Mouse (Mus musculus) liver, embryonic 18 days (tissue): ENCODE data around the gene Casp7. TPM values are rescaled to one million over a fixed set of nuclear protein-coding genes. Genes with fewer than 3 reads are reported as not detected.

ENCODE experiments used
- polyA plus RNA-seq: library from polyadenylated mRNA; depleted of rRNA; stranded (reverse); fragments of >200 nt; gene quantifications from 2 replicates; pipeline ENCODE4 v1.2.3, GENCODE M21; 2012; rRNA removed

Gene Casp7
- polyA plus RNA-seq, result 9.2 and 11.5 TPM in 2 replicates

DNA sequence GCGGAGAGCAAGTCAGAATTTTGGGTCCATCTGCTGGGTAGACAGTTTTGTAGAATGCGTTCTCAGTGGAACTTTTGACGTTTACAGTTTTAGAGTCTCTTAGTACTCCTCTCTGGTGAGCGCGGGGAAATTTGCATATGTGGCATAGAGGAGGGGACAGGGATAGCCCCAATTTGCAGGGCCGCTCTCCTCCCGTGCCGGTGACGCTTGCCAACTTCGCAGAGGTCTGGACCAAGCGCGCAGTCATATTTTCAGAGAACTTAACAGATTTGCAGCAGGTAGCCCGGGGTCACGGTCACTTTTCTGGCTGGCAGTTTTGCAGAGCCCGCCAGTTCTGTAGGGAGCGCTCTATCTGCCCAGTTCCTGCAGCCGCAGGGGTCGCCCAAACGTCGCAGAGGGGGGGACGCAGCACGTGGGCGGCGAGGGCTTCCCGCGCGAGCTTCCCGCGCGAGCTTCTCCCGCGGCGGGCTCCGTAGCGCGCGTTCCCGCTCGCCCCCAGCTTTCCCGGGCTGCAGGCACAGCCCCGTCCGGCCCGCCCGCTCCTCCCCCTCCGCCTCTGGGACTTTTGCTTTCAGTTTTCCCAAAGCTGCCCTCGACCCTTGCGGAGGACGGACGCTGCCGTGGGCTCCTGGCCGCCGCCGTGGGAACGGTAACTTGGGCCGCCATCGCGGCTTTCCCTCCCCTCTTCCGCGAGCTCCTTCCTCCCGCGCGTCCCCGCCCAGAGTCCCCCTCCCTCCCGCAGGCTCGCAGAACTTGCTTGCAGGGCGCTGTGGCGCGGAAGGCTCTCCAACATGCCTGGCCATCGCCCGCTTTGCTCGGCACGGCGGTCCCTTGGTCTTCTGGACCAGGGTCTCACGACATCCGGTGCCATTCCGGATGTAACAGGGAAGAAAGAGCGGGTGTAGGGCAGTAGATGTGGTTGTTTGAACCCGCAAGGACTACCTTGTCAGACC is at the start of gene Casp7:
Casp7 (plus strand) TSS at position 461 of the 953 bp plus-strand sequence.

DNA sequence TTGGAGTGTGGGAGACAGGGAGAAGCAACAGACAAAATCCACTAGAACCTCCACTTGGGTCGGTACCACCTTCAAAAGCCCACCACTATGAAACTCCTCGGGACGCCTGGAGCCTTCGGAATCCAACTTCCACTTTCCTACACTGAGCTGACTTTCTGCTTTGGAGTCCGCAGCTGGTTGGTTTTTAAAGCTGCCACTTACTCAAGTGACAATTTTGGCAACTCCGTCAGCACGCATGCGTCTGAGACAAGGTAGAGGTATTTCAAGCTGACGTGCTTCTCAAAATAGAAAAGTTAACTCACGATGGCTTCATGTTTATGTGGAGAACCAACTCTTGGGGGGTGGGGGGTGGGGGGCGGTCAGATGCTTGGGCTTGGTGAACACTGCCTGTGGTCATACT is 7.0 kb upstream of the Casp7 start, which contains the start of gene Nrap:
Nrap (minus strand) TSS at position 159 of the 400 bp plus-strand sequence.

DNA sequence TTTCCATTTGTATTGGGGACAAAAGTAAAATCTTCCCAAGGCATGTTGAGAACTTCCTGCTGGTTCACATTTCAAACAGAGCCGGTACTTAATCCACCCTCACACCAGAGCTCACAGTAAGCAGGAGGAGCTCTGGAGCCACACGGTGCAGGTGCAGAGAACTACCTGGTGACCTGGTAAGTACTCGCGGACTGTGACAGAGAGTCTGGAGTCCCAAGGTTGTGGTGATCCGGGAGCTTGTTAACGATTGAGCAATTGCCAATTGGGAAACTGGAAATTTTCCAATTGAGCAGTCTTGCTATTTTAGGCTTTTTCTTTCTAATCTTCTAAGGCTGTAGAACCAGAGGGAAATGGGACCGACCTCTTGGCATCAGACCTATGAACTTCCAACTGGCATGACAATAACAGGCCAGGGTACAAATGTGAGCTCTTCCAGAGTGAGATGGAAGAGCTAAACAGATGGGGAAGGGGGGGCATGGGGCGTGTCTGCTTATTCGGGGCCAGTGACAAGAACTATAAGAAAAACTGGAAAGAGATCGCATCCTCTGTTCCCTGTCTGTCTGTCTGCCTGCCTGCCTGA is 64.7 kb downstream of the Casp7 start, which contains the start of gene Plekhs1:
Plekhs1 (plus strand) TSS at position 119 of the 580 bp plus-strand sequence.

Other genes starting within 250 kb of the Casp7 start
- gene Habp2, start 110.0 kb upstream of the Casp7 start, polyA plus RNA-seq, result 62.2 and 67.9 TPM in 2 replicates
- 0.10 and 0.16 TPM in 2 replicates for gene Nrap, start 7.1 kb upstream of the Casp7 start, polyA plus RNA-seq
- 0.04 and 0.08 TPM in 2 replicates for gene Plekhs1, start 64.5 kb downstream of the Casp7 start, polyA plus RNA-seq
- gene Dclre1a, start 151.1 kb downstream of the Casp7 start, polyA plus RNA-seq, result 7.9 and 9.1 TPM in 2 replicates
- gene Nhlrc2, start 151.1 kb downstream of the Casp7 start, polyA plus RNA-seq, result 4.5 and 5.0 TPM in 2 replicates